Mouse (Mus musculus) T-helper 2 cell (primary cell): Measurements from ENCODE around the gene Tysnd1.

Experiments used
- in situ Hi-C: fragments of 300-600 bp; cut with MboI, MseI; formaldehyde crosslinking; loops from one replicate; pipeline ENCODE4 v1.15.1; 2025; ENCODE audit warnings: high pct_unique_total_duplicates

Gene Tysnd1

DNA sequence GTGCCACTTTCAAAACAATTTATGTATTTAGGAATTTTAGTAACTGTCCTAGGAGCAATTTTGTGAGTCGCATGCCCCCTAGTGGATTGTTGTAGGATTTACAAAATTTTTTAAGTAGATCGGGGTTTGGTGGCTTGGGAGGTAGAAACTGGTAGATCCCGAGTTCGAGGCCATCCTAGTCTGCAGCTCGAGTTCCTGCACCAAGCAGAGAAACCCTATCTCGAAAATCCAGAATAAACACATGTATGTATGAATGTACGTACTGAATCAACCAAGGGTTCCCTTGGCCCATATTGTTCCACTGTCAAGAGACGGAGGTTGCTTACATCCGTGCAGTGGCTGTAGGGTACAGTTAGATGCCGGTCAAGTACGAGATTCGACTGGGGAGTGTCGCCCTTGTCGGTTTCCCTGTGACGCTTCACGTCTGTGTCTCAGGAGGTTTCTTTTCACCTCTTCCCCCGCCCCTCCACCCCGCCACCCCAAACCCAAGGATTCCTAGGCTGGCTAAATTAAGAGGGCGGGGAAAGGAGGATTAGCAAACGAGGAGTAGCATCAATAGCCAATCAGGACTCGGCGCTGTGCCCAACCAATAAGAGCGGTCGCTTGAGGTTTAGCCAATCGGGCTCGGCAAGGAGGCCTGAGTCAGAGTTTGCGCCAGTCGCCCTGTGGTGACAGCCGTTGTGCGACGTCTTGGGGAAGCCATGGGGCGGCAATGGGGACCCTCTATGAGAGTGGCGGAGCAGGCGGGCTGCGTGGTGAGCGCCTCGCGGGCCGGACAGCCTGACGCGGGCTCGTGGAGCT lies at the start of gene Tysnd1:
TSS of gene Tysnd1 (plus strand) at position 645 of the 801 bp plus-strand sequence.
- in situ Hi-C loops = no loop called here

GRCm38 (mm10) chr10:61646557-61646956 lies 48.8 kb upstream of the Tysnd1 start:
- in situ Hi-C loops = no loop called here

DNA sequence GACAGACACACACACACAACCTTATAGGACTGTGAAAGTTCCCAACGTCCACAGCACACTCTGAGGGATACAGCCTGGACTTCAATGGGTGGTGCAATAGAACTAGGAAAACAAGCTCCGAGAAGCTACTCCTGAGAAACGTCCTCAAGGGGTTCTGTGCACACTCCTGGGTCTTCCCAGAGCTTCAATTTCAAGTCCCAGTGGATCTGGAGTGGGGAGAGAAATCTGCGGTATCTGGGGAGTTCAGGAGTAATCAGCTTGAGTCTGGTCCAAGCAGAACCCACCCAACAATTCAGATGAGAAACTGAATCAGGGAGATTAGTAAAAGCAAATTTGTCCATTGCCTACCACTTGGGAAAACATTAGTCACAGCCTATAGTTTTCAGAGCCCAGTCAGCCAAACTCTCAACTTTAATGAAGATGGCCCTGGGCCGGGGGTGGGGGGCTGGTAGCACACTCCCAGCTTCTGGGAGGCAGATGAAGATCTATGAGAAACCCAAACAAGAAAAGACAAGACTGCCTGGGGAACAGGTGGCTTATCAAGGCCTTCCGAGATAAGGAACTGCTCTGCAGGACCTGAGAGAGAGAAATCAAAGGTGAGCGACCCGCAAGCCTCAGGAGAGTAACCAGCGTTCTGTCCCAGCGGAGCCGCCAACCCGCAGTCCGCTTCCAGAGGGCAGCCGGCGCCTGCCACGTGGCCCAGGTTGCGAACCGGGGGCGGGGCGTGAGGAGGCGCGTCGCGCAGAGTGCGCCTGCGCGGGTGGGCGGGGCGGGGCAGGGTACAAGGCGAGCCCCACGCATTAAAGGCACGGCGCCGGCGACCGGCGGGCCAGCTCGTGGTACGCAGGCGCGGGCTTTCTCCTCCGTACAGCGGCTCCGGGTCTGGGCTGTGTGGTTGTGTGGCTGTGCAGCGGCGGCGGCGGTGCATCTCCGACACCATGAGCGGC lies 47.3 kb upstream of the Tysnd1 start, which contains the start of gene Ppa1:
TSS of gene Ppa1 (plus strand) at position 763 of the 947 bp plus-strand sequence.
- in situ Hi-C loops = no loop called here

DNA sequence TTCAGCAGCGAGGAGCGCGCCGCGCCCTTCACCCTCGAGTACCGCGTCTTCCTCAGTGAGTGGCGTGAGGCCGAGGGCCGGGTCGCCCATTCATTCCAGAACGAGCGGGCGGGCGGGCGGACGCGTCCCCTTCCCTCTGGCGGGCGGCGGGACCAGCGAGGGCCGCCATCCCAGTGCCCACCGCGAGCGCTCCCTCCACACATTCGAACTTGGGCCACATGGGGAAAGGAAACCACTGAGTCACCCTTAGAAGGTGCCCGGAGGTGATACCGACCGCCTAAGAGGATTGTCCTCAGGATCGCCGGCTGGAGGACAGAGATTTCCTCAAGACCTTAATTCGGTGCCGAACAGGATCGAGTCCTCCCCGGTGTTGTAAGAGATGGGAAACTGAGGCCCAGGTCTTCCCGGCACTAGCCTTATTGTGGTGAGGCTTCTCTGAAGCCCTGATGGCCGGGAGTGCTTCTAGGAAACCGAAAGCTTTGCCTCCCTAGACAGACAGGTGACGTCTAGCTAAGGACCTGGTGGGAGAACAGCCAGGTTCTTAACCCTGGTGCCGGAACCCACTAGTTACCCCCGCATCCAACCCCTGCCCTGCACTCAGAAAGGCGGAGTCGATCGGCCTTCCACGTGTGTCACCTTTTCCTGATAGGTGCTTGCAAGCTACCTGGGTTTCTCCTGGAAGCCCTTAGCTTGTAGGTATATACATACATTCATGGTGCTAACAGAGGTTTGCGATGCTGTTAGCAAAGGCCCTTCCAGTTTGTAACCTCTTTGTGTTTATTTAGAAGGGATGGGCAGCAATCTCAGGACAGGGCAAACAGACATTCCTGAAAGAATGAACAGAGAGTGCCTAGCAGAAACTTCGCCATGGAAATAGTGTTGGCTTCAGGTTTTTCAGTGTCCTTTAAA lies 46.3 kb upstream of the Tysnd1 start:
- in situ Hi-C loops = no loop called here

DNA sequence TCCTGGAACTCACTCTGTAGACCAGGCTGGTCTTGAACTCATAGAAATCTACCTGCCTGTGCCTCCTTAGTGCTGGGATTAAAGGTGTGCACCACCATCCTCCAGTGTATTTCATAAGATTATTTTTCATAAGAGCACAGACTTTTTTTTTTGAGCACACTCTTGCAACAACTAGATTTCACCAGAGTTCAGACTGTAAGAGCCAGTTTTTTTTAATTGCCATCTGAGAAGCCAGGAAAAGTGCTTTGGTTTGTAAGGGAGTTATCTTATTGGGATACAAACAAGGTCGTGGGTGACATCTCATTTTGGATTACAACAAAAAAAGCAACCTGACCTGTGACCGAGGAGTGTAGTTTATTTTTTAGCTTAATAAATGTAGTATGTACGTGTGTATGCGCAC lies 41.2 kb upstream of the Tysnd1 start:
- in situ Hi-C loops = no loop called here

DNA sequence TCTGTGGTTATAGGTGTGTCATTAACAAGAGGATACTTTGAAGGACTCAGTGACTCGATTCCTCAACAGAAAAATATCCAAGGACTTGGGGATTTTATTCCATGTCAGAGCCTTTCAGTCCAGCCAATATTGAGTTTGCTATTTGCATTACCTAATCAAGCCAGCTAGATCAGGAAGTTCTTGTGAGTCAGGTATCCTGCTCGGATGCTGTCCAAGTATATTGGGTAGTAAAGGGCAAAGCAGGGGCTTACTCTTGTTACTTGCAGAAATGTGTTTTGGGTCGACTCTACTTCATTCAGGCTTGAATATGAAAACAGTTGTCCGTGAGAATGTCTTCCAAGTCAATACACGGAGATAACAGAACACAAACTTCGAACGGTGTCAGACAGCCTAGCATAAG lies 40.6 kb upstream of the Tysnd1 start:
- in situ Hi-C loops = loop anchor here (5.0 kb wide), 1 partner anchor 42 kb away; no protein-coding TSS in a partner anchor

DNA sequence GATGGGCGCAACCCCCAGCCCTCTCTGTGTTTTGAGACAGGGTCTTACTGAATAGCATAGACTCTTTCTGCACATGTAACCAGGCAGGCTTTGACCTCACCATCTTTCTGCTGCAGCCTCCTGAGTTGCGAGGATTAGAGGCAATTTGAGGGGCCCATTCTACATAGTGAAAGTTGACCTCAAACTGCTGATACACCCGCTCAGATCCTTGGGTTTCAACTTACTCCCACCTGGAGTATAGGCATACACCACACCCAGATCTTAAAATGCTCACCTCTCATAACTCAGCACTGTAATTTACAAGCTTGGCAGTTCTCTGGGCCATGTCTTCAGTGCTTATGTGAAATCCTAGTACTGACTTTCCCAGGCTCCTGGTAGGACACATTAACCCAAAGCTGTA lies 40.1 kb upstream of the Tysnd1 start:
- in situ Hi-C loops = loop anchor here (5.0 kb wide), 1 partner anchor 43 kb away; no protein-coding TSS in a partner anchor

- in situ Hi-C loops = loop anchor here (5.0 kb wide), 1 partner anchor 45 kb away; no protein-coding TSS in a partner anchor
Measured at GRCm38 (mm10) chr10:61656928-61657882, 38.1 kb upstream of the Tysnd1 start.

- in situ Hi-C loops = loop anchor here (5.0 kb wide), 1 partner anchor 46 kb away; no protein-coding TSS in a partner anchor
Measured at GRCm38 (mm10) chr10:61657985-61658384, 37.3 kb upstream of the Tysnd1 start.

GRCm38 (mm10) chr10:61661887-61662286 lies 33.4 kb upstream of the Tysnd1 start:
- in situ Hi-C loops = no loop called here

- in situ Hi-C loops = no loop called here
Measured at GRCm38 (mm10) chr10:61662391-61662988, 32.8 kb upstream of the Tysnd1 start.

GRCm38 (mm10) chr10:61665111-61665510 lies 30.2 kb upstream of the Tysnd1 start:
- in situ Hi-C loops = no loop called here

DNA sequence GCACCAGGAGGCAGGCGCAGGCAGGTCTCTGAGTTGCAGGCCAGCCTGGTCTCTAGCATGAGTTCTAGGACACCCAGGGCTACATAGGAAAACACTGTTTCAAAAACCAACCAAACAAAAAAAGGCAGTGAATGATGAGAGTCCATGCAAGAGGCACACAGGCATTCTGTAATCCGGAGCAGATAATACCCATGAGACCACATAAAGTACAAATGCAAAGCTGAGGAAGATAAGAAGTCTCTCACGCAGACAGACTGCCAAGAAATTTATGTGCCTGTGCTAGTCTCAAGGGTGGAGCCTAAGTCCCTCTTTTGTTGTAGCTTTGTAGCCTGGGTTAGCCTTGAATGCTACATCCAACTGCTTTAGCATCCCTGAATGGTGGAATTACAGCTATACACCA lies 29.7 kb upstream of the Tysnd1 start:
- in situ Hi-C loops = no loop called here

DNA sequence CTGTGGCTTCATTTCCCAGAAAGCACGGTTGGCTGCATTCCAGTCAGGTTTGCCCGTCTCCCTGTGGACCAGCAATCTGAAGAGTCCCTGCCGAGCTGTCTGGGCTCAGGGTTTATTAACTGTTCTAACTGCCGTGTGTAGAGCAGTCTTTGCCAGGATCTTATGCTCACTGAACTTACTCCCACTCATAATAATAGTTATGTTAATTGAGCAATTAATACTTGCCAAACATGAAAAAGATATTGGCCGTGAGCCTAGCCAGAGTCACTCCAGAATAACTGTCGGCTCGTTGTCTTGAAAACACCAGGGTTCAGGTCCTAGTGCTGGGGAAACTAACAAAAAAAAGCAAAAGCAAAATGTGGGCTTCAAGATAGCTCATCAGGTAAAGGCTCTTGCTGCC lies 26.0 kb upstream of the Tysnd1 start:
- in situ Hi-C loops = no loop called here

DNA sequence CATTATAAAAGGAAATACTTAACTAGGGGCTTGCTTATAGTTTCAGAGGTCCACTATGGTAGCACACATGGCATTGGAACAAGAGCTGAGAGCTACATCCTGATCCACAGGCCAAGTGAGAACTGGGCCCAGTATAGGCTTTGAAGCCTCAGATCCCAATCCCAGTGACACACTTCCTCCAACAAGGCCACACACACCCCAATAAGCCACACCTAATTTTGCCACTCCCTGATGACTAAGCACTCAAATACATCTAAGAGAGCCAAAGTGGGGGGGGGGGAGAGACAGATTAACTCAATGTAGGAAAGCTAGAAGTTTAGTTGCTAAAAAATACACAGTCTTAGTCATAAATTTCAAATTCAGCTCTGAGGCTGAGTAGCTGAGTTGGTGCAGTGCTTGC lies 25.4 kb upstream of the Tysnd1 start:
- in situ Hi-C loops = no loop called here

GRCm38 (mm10) chr10:61670758-61671157 lies 24.6 kb upstream of the Tysnd1 start:
- in situ Hi-C loops = no loop called here

- in situ Hi-C loops = no loop called here
Measured at GRCm38 (mm10) chr10:61675935-61676334, 19.4 kb upstream of the Tysnd1 start.

DNA sequence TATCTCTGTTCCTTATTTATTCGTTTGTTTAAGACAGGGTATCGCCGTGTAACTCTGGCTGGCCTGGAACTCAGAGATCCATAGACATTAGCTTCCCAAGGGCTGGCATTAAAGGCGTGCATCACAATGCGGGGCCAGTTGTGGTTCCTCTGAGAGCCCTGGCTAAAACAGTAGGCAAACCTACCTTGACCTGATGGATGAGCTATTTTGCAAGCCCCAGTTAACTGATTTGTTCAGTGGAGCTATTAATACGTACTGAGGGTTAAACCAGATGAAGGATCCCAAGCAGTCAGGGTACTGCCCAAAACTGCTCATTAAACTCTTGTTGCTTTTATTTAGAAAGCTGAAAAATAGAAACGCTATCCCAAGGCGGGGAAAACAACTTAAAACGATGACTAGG lies 15.8 kb upstream of the Tysnd1 start:
- in situ Hi-C loops = no loop called here
